Mouse (Mus musculus) forebrain, embryonic 13.5 days (tissue): Measurements from ENCODE around the gene Suco. TPM values are rescaled to one million over a fixed set of nuclear protein-coding genes. Genes with fewer than 3 reads are reported as not detected.

Source experiments
- ATAC-seq: fragments of 200-750 bp; cut with Nextera tagmentation; 2 replicates; pipeline ENCODE4 v1.8.0; 2017
- H3K27ac ChIP-seq: fragments of 300-500 bp; sonication (generic); 2 replicates; pipeline ENCODE4 v1.5.1; 2015; ENCODE audit warnings: inconsistent platforms, mild to moderate bottlenecking, moderate library complexity
- H3K27me3 ChIP-seq: fragments of 300-500 bp; sonication (generic); 2 replicates; pipeline ENCODE4 v1.6.1; 2015; ENCODE audit warnings: mild to moderate bottlenecking, inconsistent platforms
- H3K36me3 ChIP-seq: fragments of 300-500 bp; sonication (generic); 2 replicates; pipeline ENCODE4 v1.6.1; 2015; ENCODE audit warnings: mild to moderate bottlenecking, inconsistent platforms; ENCODE audit not compliant: poor library complexity, severe bottlenecking
- H3K4me1 ChIP-seq: fragments of 300-500 bp; sonication (generic); 2 replicates; pipeline ENCODE4 v1.6.1; 2015; ENCODE audit warnings: inconsistent platforms
- H3K4me2 ChIP-seq: fragments of 300-500 bp; sonication (generic); 2 replicates; pipeline ENCODE4 v1.6.1; 2015; ENCODE audit warnings: inconsistent platforms, mild to moderate bottlenecking, moderate library complexity
- H3K4me3 ChIP-seq: fragments of 300-500 bp; sonication (generic); 2 replicates; pipeline ENCODE4 v1.5.1; 2015; ENCODE audit warnings: mild to moderate bottlenecking, inconsistent platforms
- H3K9ac ChIP-seq: fragments of 300-500 bp; sonication (generic); 2 replicates; pipeline ENCODE4 v1.6.1; 2015; ENCODE audit warnings: mild to moderate bottlenecking, inconsistent platforms
- H3K9me3 ChIP-seq: fragments of 300-500 bp; sonication (generic); replicated peaks from 2 replicates; pipeline ENCODE4 v1.6.1; 2016; ENCODE audit warnings: inconsistent platforms
- WGBS: fragments of 180-500 bp; shearing (Covaris S2); methylation state at CpG from one replicate; pipeline ENCODE4 v1.1.7; 2015; 5-methylcytosine and 5-hydroxymethylcytosine counted together
- polyA plus RNA-seq: library from polyadenylated mRNA; unstranded; fragments of >200 nt; fragmentation: Nextera tagmentation; extraction: Ambion mirVana; gene quantifications from 2 replicates; pipeline ENCODE4 v1.2.1, GENCODE M21; 2015

The Suco gene
- polyA plus RNA-seq, 1 experiment from 2014 or later = 33.2 TPM

- Histone ChIP-seq H3K4me3 (no peak overlapping the region), H3K9me3 (no peaks in the 10 kb centered on the region), H3K9ac (no peak overlapping the region), H3K27me3 (no peaks in the 10 kb centered on the region), H3K4me2 (no peak overlapping the region), H3K27ac (no peak overlapping the region), H3K36me3 (no peaks in the 10 kb centered on the region), H3K4me1 (no peaks in the 10 kb centered on the region)
- no peak for ATAC-seq
- WGBS = 84% methylated on average over 8 of the region's 8 CpGs
These were observed 32.6 kb upstream of the Suco start for GRCm38 (mm10) chr1:161909074-161909473.

- Histone ChIP-seq H3K4me1 (no peaks in the 10 kb centered on the region), H3K9me3 (no peaks in the 10 kb centered on the region), H3K36me3 (no peaks in the 10 kb centered on the region), H3K27me3 (no peaks in the 10 kb centered on the region), H3K27ac (no peak overlapping the region), H3K4me2 (no peak overlapping the region), H3K9ac (no peak overlapping the region), H3K4me3 (no peak overlapping the region)
- ATAC-seq = no peak
- WGBS = 65% methylated on average over 2 of the region's 2 CpGs
These were observed 31.4 kb upstream of the Suco start for GRCm38 (mm10) chr1:161907795-161908457.

- H3K4me1 ChIP-seq = no peaks in the 10 kb centered on the region
- H3K27me3 ChIP-seq = no peaks in the 10 kb centered on the region
- no peak overlapping the region for H3K4me2 ChIP-seq
- no peaks in the 10 kb centered on the region for H3K9me3 ChIP-seq
- H3K9ac ChIP-seq = no peak overlapping the region
- WGBS = 92% methylated on average over 4 of the region's 4 CpGs
- no peak overlapping the region for H3K27ac ChIP-seq
- H3K4me3 ChIP-seq = no peak overlapping the region
- no peak for ATAC-seq
- H3K36me3 ChIP-seq = no peaks in the 10 kb centered on the region
These were observed 30.6 kb upstream of the Suco start for GRCm38 (mm10) chr1:161907111-161907510.

GRCm38 (mm10) chr1:161902692-161903452 lies 26.4 kb upstream of the Suco start:
- H3K9me3 ChIP-seq = no peaks in the 10 kb centered on the region
- ATAC-seq = no peak
- H3K36me3 ChIP-seq = no peaks in the 10 kb centered on the region
- no peak overlapping the region for H3K4me2 ChIP-seq
- no peak overlapping the region for H3K4me3 ChIP-seq
- no peaks in the 10 kb centered on the region for H3K4me1 ChIP-seq
- H3K9ac ChIP-seq = no peak overlapping the region
- no peak overlapping the region for H3K27ac ChIP-seq
- 85% methylated on average over 9 of the region's 9 CpGs for WGBS
- no peaks in the 10 kb centered on the region for H3K27me3 ChIP-seq

- Histone ChIP-seq H3K27me3 (no peaks in the 10 kb centered on the region), H3K27ac (no peak overlapping the region), H3K9me3 (no peaks in the 10 kb centered on the region), H3K4me2 (no peak overlapping the region), H3K9ac (no peak overlapping the region), H3K4me1 (no peaks in the 10 kb centered on the region), H3K4me3 (no peak overlapping the region), H3K36me3 (no peaks in the 10 kb centered on the region)
- WGBS = 57% methylated on average over 2 of the region's 2 CpGs
- ATAC-seq = no peak
These were observed 23.6 kb upstream of the Suco start for GRCm38 (mm10) chr1:161900129-161900528.

- H3K9ac ChIP-seq = no peak overlapping the region
- no peaks in the 10 kb centered on the region for H3K27me3 ChIP-seq
- H3K4me1 ChIP-seq = no peaks in the 10 kb centered on the region
- H3K36me3 ChIP-seq = no peaks in the 10 kb centered on the region
- H3K4me3 ChIP-seq = no peak overlapping the region
- H3K4me2 ChIP-seq = no peak overlapping the region
- no peak overlapping the region for H3K27ac ChIP-seq
- 84% methylated on average over 8 of the region's 8 CpGs for WGBS
- no peaks in the 10 kb centered on the region for H3K9me3 ChIP-seq
- ATAC-seq = no peak
These were observed 20.8 kb upstream of the Suco start for GRCm38 (mm10) chr1:161897235-161897634.

GRCm38 (mm10) chr1:161896130-161896529 lies 19.6 kb upstream of the Suco start:
- Histone ChIP-seq H3K4me3 (no peak overlapping the region), H3K36me3 (no peaks in the 10 kb centered on the region), H3K9ac (no peak overlapping the region), H3K27ac (no peak overlapping the region), H3K27me3 (no peaks in the 10 kb centered on the region), H3K4me1 (no peaks in the 10 kb centered on the region), H3K4me2 (no peak overlapping the region), H3K9me3 (no peaks in the 10 kb centered on the region)
- WGBS = 83% methylated on average over 10 of the region's 10 CpGs
- ATAC-seq = no peak

- no peak overlapping the region for H3K9ac ChIP-seq
- WGBS = 96% methylated on average over 3 of the region's 3 CpGs
- ATAC-seq = no peak
These were observed 18.5 kb upstream of the Suco start for GRCm38 (mm10) chr1:161895014-161895413.

GRCm38 (mm10) chr1:161894553-161894952 lies 18.1 kb upstream of the Suco start:
- ATAC-seq = no peak
- Histone ChIP-seq H3K4me3 (no peak overlapping the region), H3K4me1 (no peaks in the 10 kb centered on the region), H3K27ac (no peak overlapping the region), H3K36me3 (no peaks in the 10 kb centered on the region), H3K27me3 (no peaks in the 10 kb centered on the region), H3K9me3 (no peaks in the 10 kb centered on the region), H3K9ac (no peak overlapping the region), H3K4me2 (no peak overlapping the region)
- 83% methylated on average over 2 of the region's 2 CpGs for whole genome bisulfite sequencing

More at GRCm38 (mm10) chr1:161895014-161895413, 18.5 kb upstream of the Suco start:
- Histone ChIP-seq H3K27me3 (no peaks in the 10 kb centered on the region), H3K4me1 (no peaks in the 10 kb centered on the region), H3K4me3 (no peak overlapping the region), H3K9me3 (no peaks in the 10 kb centered on the region), H3K36me3 (no peaks in the 10 kb centered on the region), H3K4me2 (no peak overlapping the region), H3K27ac (no peak overlapping the region)

GRCm38 (mm10) chr1:161894126-161894525 lies 17.6 kb upstream of the Suco start:
- Histone ChIP-seq H3K36me3 (no peaks in the 10 kb centered on the region), H3K4me2 (no peak overlapping the region), H3K27ac (no peak overlapping the region), H3K9ac (no peak overlapping the region), H3K4me3 (no peak overlapping the region), H3K4me1 (no peaks in the 10 kb centered on the region), H3K27me3 (no peaks in the 10 kb centered on the region), H3K9me3 (no peaks in the 10 kb centered on the region)
- WGBS = 89% methylated on average over 2 of the region's 2 CpGs
- no peak for ATAC-seq

- no peak for ATAC-seq
- H3K4me1 ChIP-seq = no peaks in the 10 kb centered on the region
- H3K27ac ChIP-seq = no peak overlapping the region
- no peaks in the 10 kb centered on the region for H3K27me3 ChIP-seq
- H3K36me3 ChIP-seq = no peaks in the 10 kb centered on the region
- WGBS = 94% methylated on average over 3 of the region's 3 CpGs
- H3K4me3 ChIP-seq = no peak overlapping the region
- H3K4me2 ChIP-seq = no peak overlapping the region
- H3K9ac ChIP-seq = no peak overlapping the region
- H3K9me3 ChIP-seq = no peaks in the 10 kb centered on the region
These were observed 12.3 kb upstream of the Suco start for GRCm38 (mm10) chr1:161888823-161889222.

- Histone ChIP-seq H3K4me1 (no peaks in the 10 kb centered on the region), H3K27me3 (no peaks in the 10 kb centered on the region), H3K9me3 (no peaks in the 10 kb centered on the region), H3K27ac (no peak overlapping the region), H3K36me3 (no peaks in the 10 kb centered on the region), H3K4me2 (no peak overlapping the region), H3K9ac (no peak overlapping the region), H3K4me3 (no peak overlapping the region)
- 90% methylated on average over 12 of the region's 12 CpGs for WGBS
- no peak for ATAC-seq
These were observed 11.3 kb upstream of the Suco start for GRCm38 (mm10) chr1:161887679-161888260.
